Mouse (Mus musculus): ENCODE measurements around the gene Cc2d2a. TPM values are rescaled to one million over a fixed set of nuclear protein-coding genes. Genes with fewer than 3 reads are reported as not detected.
A peak's percentile ranks its signal among the peaks of the same experiment; 100 is the strongest.

Gene Cc2d2a
- polyA plus RNA-seq, 1 experiment from 2014 or later: 2.8 TPM

GRCm38 (mm10) chr5:43647098-43647774 lies 14.9 kb upstream of the Cc2d2a start:
- Histone ChIP-seq H3K36me3 (ENCODE audit: control insufficient read depth, insufficient read depth) (no peaks in the 10 kb centered on the region), H3K9ac (ENCODE audit: low read depth, low read length) (no peak overlapping the region), H3K27ac (ENCODE audit: low read depth, low read length) (no peak overlapping the region), H3K9me3 (ENCODE audit: control insufficient read depth) (no peaks in the 10 kb centered on the region), H3K4me2 (replicated peaks; ENCODE audit: low read depth) (no peak overlapping the region), H3K4me3 (ENCODE audit: low read depth, low read length) (no peak overlapping the region), H3K4me1 (replicated peaks; ENCODE audit: control insufficient read depth, insufficient read depth, low read length) (no peaks in the 10 kb centered on the region), H3K27me3 (replicated peaks; ENCODE audit: control insufficient read depth, insufficient read depth, low read length) (no peaks in the 10 kb centered on the region)
- ATAC-seq: no peak
- TF ChIP-seq CTCF (IDR thresholded peaks at IDR 0.05; ENCODE audit: low read depth): no peak
- WGBS: 70% methylated on average over 12 of the region's 12 CpGs

- Histone ChIP-seq H3K36me3 (ENCODE audit: control insufficient read depth, insufficient read depth) (no peaks in the 10 kb centered on the region), H3K9ac (ENCODE audit: low read depth, low read length) (no peak overlapping the region), H3K9me3 (ENCODE audit: control insufficient read depth) (no peaks in the 10 kb centered on the region), H3K4me3 (ENCODE audit: low read depth, low read length) (no peak overlapping the region), H3K4me1 (replicated peaks; ENCODE audit: control insufficient read depth, insufficient read depth, low read length) (peaks cover 14% of the 10 kb centered on the region), H3K27ac (ENCODE audit: low read depth, low read length) (no peak overlapping the region), H3K27me3 (replicated peaks; ENCODE audit: control insufficient read depth, insufficient read depth, low read length) (no peaks in the 10 kb centered on the region), H3K4me2 (replicated peaks; ENCODE audit: low read depth) (peak overlapping the region; percentile 62)
- no peak for TF ChIP-seq CTCF (IDR thresholded peaks at IDR 0.05; ENCODE audit: low read depth)
- WGBS: 97% methylated on average over 3 of the region's 3 CpGs
- no peak for ATAC-seq
These were observed 648 bp upstream of the Cc2d2a start for GRCm38 (mm10) chr5:43661498-43661897.

- H3K4me3 ChIP-seq (ENCODE audit: low read depth, low read length): 0 out of 2 replicates have a peak overlapping the region, but pooled peaks have one; percentile 14
- no peak for ATAC-seq
- no peak overlapping the region for H3K27ac ChIP-seq (ENCODE audit: low read depth, low read length)
- TF ChIP-seq CTCF (IDR thresholded peaks at IDR 0.05; ENCODE audit: low read depth): no peak
- H3K9ac ChIP-seq (ENCODE audit: low read depth, low read length): no peak overlapping the region
- 41% methylated on average over 6 of the region's 6 CpGs for WGBS
- H3K9me3 ChIP-seq (ENCODE audit: control insufficient read depth): no peaks in the 10 kb centered on the region
- no peaks in the 10 kb centered on the region for H3K27me3 ChIP-seq (replicated peaks; ENCODE audit: control insufficient read depth, insufficient read depth, low read length)
- peaks cover 14% of the 10 kb centered on the region for H3K4me1 ChIP-seq (replicated peaks; ENCODE audit: control insufficient read depth, insufficient read depth, low read length)
- no peaks in the 10 kb centered on the region; the same call in 1 of the 2 replicates for H3K36me3 ChIP-seq (ENCODE audit: control insufficient read depth, insufficient read depth)
- H3K4me2 ChIP-seq (replicated peaks; ENCODE audit: low read depth): peak overlapping the region; percentile 62
These were observed 1.4 kb downstream of the Cc2d2a start for GRCm38 (mm10) chr5:43663531-43663930.

- H3K9me3 ChIP-seq (ENCODE audit: control insufficient read depth): no peaks in the 10 kb centered on the region
- peaks cover 14% of the 10 kb centered on the region for H3K4me1 ChIP-seq (replicated peaks; ENCODE audit: control insufficient read depth, insufficient read depth, low read length)
- no peaks in the 10 kb centered on the region; the same call in 1 of the 2 replicates for H3K36me3 ChIP-seq (ENCODE audit: control insufficient read depth, insufficient read depth)
- ATAC-seq: no peak
- H3K27me3 ChIP-seq (replicated peaks; ENCODE audit: control insufficient read depth, insufficient read depth, low read length): no peaks in the 10 kb centered on the region
- H3K4me3 ChIP-seq (ENCODE audit: low read depth, low read length): no peak overlapping the region
- TF ChIP-seq CTCF (IDR thresholded peaks at IDR 0.05; ENCODE audit: low read depth): no peak
- H3K27ac ChIP-seq (ENCODE audit: low read depth, low read length): no peak overlapping the region
- H3K4me2 ChIP-seq (replicated peaks; ENCODE audit: low read depth): no peak overlapping the region
- 32% methylated on average over 5 of the region's 5 CpGs for WGBS
- H3K9ac ChIP-seq (ENCODE audit: low read depth, low read length): no peak overlapping the region
These were observed 3.0 kb downstream of the Cc2d2a start for GRCm38 (mm10) chr5:43665144-43665543.

- no peaks in the 10 kb centered on the region for H3K27me3 ChIP-seq (replicated peaks; ENCODE audit: control insufficient read depth, insufficient read depth, low read length)
- H3K27ac ChIP-seq (ENCODE audit: low read depth, low read length): no peak overlapping the region
- ATAC-seq: no peak
- H3K4me3 ChIP-seq (ENCODE audit: low read depth, low read length): no peak overlapping the region
- H3K4me2 ChIP-seq (replicated peaks; ENCODE audit: low read depth): no peak overlapping the region
- TF ChIP-seq CTCF (IDR thresholded peaks at IDR 0.05; ENCODE audit: low read depth): no peak
- 52% methylated on average over 8 of the region's 8 CpGs for WGBS
- no peak overlapping the region for H3K9ac ChIP-seq (ENCODE audit: low read depth, low read length)
- H3K9me3 ChIP-seq (ENCODE audit: control insufficient read depth): no peaks in the 10 kb centered on the region
- no peaks in the 10 kb centered on the region; the same call in 1 of the 2 replicates for H3K36me3 ChIP-seq (ENCODE audit: control insufficient read depth, insufficient read depth)
- no peaks in the 10 kb centered on the region; the same call in 1 of the 2 replicates for H3K4me1 ChIP-seq (replicated peaks; ENCODE audit: control insufficient read depth, insufficient read depth, low read length)
These were observed 7.0 kb downstream of the Cc2d2a start for GRCm38 (mm10) chr5:43669118-43669645.

- Histone ChIP-seq H3K27ac (ENCODE audit: low read depth, low read length) (no peak overlapping the region; the same call in 1 of the 2 replicates), H3K9me3 (ENCODE audit: control insufficient read depth) (no peaks in the 10 kb centered on the region), H3K4me2 (replicated peaks; ENCODE audit: low read depth) (peak overlapping the region; percentile 75), H3K4me1 (replicated peaks; ENCODE audit: control insufficient read depth, insufficient read depth, low read length) (no peaks in the 10 kb centered on the region; the same call in 1 of the 2 replicates), H3K27me3 (replicated peaks; ENCODE audit: control insufficient read depth, insufficient read depth, low read length) (no peaks in the 10 kb centered on the region), H3K9ac (ENCODE audit: low read depth, low read length) (peak overlapping the region; percentile 64), H3K36me3 (ENCODE audit: control insufficient read depth, insufficient read depth) (no peaks in the 10 kb centered on the region; the same call in 1 of the 2 replicates), H3K4me3 (ENCODE audit: low read depth, low read length) (peak overlapping the region; percentile 54)
- peak; percentile 75 for TF ChIP-seq CTCF (IDR thresholded peaks at IDR 0.05; ENCODE audit: low read depth)
- WGBS: 0% methylated on average over 12 of the region's 12 CpGs
- peak; percentile 95 for ATAC-seq
These were observed 10.2 kb downstream of the Cc2d2a start for GRCm38 (mm10) chr5:43672177-43672911.
